Mouse (Mus musculus) left cerebral cortex, postnatal 4 days (tissue): ENCODE measurements around the gene Epha5. TPM values are rescaled to one million over a fixed set of nuclear protein-coding genes. Genes with fewer than 3 reads are reported as not detected.

ENCODE experiments used
- DNase-seq: peaks from one replicate; pipeline ENCODE4 v3.0.0-alpha.2; 2022
- intact Hi-C: fragments of 180-260 bp; cut with DNase I; formaldehyde crosslinking; loops from one replicate; pipeline ENCODE4 v1.15.1; 2025
- total RNA-seq, 2 experiments: library from RNA; stranded (reverse); gene quantifications; 2 replicates each; pipeline ENCODE4 v1.2.3; 2021

Epha5 gene
- 100 to 1,000 TPM; 180 to 197 TPM for total RNA-seq

DNA sequence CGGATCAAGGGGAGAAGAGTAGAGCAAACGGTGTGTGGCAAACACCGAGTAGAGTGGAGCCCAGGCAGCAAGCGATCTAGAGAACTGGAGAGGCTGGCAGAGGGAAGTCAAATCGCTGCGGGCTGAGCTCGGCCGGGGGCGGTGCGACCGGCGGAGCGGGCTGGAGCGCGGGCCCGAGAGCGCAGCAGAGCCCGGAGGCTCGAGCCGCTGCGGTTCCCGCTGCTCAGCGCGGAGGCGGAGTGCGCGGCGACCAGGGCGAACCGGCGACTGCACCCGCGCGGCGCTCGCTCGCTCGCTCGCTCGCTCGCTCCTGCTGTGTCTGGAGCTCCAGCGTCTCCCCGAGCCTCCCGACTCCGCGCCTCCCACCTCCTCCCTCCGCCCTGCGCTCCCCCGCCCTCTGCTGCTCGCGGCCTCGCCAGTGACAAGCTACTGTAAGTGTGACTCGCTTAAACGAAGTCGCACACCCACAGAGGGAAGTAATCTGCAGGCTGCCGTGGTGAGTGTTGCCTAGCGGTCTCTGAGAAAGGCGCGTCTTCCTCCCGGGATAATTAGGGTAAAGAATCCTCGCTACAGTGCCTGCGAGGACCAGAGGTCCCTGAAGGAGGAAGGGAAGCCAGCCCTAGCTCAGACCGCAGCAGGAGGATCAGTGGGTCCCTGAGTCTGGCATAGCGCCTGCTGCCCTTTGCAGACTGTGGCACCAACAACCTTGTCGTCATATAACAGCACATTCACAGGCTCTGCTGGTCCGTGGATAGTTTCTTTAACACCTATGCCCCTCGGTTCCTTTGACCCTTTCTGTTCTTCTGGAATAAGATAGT, at the start of gene Epha5:
Gene Epha5, minus strand, starts transcription at position 321 of the 818 bp plus-strand sequence.
- intact Hi-C loops, result loop anchor here (10.0 kb wide), 1 partner anchor 132 kb away; no protein-coding TSS in a partner anchor
- DNase-seq, result peak; percentile 81

DNA sequence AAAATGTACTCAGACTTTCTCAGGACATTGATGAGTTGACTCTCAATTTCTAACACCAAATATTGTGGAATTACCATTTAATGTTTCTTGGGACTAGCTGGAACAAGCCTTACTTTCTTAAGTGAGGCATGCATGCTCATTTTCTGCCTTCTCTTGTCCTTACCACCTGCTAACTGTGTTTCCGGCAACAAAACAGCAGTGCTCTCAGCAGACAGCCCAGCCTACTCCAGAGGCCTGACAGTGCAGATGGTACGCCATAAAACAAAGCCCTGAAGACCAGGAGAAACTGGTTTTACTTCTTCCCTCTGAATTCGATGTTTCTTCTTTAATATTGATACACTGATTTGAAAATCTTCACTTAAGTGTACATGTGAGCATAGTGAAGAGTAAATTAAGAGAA, 39.0 kb upstream of the Epha5 start:
- intact Hi-C loops, result no loop called here
- no peak for DNase-seq

GRCm38 (mm10) chr5:84454641-84455040, 37.5 kb upstream of the Epha5 start:
- intact Hi-C loops, result no loop called here

GRCm38 (mm10) chr5:84453839-84454238, 36.7 kb upstream of the Epha5 start:
- intact Hi-C loops, result no loop called here
- no peak for DNase-seq

More at GRCm38 (mm10) chr5:84454641-84455040, 37.5 kb upstream of the Epha5 start:
- DNase-seq, result no peak

GRCm38 (mm10) chr5:84440232-84440631, 23.1 kb upstream of the Epha5 start:
- intact Hi-C loops, result no loop called here
- DNase-seq, result no peak

DNA sequence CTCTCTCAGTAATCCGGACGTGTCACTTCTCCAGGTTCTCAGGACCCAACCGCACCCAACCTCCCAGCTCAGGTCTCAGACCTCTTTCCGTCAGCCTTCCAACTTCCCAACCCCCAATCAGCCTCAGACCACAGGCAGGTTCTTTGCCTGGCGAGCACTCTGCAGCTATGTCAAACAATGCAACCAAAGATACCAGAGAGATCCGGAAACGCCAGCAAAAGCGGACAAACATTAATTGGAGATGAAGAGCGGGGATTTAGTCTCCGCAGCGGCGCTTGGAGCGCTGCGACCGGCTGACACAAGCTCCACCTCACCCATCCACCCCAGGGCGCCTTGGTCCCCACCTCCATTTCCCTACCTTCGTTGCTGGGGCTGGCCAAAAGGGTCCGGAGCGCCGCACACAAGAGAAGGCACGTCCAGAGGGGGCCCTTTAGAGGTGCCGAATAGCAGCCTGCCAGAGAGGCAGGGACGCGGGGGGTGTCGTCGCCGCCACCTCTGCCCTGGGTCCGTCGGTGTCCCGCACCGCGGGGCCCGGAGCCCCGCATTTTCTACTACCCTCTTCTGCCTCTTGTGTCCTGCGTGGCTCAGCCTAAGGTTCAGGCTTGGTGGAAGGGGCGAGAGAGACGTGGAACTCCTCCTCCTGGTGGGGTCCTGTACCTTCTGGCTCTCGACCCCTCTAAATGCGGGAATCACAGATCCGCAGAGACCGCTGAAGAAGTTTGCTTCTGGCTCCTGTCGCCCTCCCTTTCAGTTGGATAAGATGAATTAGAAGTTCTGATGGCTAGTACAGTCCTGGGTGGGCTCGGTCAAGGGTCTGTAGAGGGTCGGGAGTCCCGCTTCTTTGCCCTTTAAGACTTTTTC, 991 bp downstream of the Epha5 start:
- intact Hi-C loops, result loop anchor here (10.0 kb wide), 1 partner anchor 131 kb away; no protein-coding TSS in a partner anchor

GRCm38 (mm10) chr5:84414931-84415431, 2.2 kb downstream of the Epha5 start:
- intact Hi-C loops, result loop anchor here (10.0 kb wide), 1 partner anchor 130 kb away; no protein-coding TSS in a partner anchor
- no peak for DNase-seq

More for the DNA sequence above, 991 bp downstream of the Epha5 start:
- peak; percentile 10 for DNase-seq

GRCm38 (mm10) chr5:84413026-84413425, 4.2 kb downstream of the Epha5 start:
- intact Hi-C loops, result loop anchor here (10.0 kb wide), 1 partner anchor 128 kb away; no protein-coding TSS in a partner anchor

GRCm38 (mm10) chr5:84408370-84408769, 8.8 kb downstream of the Epha5 start:
- intact Hi-C loops, result no loop called here
- DNase-seq, result peak; percentile 72

More at GRCm38 (mm10) chr5:84413026-84413425, 4.2 kb downstream of the Epha5 start:
- no peak for DNase-seq

GRCm38 (mm10) chr5:84397085-84397484, 20.1 kb downstream of the Epha5 start:
- intact Hi-C loops, result no loop called here
- no peak for DNase-seq

GRCm38 (mm10) chr5:84365334-84365733, 51.8 kb downstream of the Epha5 start:
- intact Hi-C loops, result no loop called here

GRCm38 (mm10) chr5:84359430-84359829, 57.8 kb downstream of the Epha5 start:
- DNase-seq, result no peak
- intact Hi-C loops, result no loop called here

More at GRCm38 (mm10) chr5:84365334-84365733, 51.8 kb downstream of the Epha5 start:
- no peak for DNase-seq

GRCm38 (mm10) chr5:84353069-84353468, 64.1 kb downstream of the Epha5 start:
- intact Hi-C loops, result no loop called here
- no peak for DNase-seq

DNA sequence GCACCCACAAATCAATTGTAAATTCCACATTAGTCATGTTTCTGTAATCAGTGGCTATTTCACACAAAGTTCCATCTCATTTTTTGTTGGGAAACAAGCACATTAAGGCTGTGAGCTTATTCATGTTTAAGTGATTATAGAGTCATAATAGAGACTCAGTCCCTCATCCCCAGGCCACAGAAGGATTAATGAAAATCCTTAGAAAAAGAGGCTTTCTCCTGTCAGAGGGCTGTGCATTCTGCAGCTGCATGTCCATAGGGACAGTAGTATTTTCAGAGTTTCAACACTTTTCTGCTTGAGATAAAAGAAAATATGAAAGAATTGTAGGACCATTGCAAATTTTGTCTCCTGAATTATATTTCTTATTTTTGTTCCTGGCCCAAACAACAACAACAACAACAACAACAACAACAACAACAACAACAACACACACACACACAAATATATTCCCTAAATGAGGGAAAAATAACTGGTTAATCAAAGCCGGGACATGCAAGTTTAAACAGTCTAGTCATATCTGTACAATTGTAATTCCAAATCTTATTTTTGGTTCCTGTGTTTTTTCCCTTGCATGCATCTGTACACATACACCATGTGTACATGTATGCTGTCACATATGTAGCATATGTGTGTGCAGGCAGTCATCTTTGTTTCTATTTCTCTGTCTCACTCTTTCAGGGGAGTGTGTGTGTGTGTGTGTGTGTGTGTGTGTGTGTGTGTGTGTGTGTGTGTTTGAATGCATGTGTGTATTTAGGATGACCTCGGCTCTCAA, 70.3 kb downstream of the Epha5 start:
- intact Hi-C loops, result no loop called here
- DNase-seq, result no peak

DNA sequence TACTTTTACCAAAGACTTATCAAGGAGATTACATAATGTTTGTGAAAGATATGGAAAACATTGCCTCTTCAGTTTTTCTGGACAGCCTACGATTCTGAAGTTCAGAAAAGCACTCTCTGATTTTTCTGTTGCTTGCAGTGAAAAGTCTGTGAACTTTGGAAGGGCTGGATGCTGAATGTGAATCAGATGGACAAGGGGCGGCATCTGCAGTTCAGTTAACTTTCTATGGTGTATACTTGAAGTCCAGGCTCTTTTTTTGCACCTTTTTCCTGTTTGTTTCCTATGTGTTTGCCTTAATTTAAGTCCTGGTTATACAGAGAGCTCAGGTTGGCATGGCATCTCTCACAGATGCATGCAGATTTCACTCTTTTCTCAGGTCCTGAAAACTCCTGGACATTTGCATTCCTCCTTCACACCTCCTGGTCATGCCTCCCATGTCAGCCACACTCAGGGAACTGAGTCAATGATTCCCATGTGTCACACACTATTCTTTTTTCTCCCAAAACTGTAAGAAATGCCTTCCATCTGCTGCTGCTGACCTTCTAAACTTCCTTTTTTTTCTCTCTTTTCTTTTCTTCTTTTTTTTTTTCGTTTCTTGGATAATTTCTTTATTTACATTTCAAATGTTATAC, 81.2 kb downstream of the Epha5 start:
- intact Hi-C loops, result no loop called here
- no peak for DNase-seq

- DNase-seq, result no peak
- intact Hi-C loops, result no loop called here
Measured at GRCm38 (mm10) chr5:84334481-84334880, 82.7 kb downstream of the Epha5 start.

DNA sequence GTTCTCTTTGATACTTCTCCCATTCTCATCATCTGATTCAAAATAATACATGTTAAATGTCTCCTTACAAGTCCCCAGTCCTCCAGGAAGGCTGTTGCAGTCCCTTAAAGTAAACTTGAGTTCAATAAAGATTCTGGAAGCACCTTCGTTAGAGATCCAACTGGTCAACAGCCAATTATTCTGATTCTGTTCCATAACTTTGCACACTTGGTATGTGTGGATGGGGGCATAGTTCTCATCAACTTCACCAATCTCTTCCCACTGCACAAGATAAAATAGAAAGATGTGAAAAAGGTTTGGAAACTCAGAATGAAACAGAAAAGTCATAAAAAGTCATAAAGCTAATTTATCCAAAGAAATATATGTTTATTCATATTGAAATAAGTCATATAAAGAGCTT, 85.6 kb downstream of the Epha5 start:
- no peak for DNase-seq
- intact Hi-C loops, result no loop called here

DNA sequence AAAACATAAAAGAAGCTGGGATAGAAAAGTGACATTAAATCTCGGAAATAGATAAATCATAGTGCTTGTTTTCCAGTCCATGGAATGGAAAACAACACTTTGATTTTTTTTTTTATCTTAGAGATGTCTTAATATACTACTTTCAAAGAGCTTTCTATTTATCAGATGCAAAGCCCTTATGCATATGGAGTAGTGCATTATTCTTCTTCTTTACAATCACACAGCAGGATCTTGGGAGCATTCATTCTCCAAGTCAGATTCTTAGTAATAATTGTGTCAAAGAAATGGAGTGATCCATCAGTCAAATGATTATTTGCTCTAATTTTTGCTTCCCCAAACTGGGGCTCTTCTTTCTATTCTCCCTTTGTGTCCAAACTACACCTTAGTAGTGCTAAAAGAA, 96.6 kb downstream of the Epha5 start:
- no peak for DNase-seq
- intact Hi-C loops, result no loop called here

- intact Hi-C loops, result no loop called here
- DNase-seq, result no peak
Measured at GRCm38 (mm10) chr5:84320138-84320537, 97.0 kb downstream of the Epha5 start.
